Mouse (Mus musculus) Muller cell, postnatal 12 days (primary cell): ENCODE data around the gene Trpv2.

Source experiments
- DNase-seq: peaks from one replicate; pipeline ENCODE4 v3.0.0-alpha.2; 2015; ENCODE audit errors: inconsistent ontology term

Gene Trpv2

GRCm38 (mm10) chr11:62629352-62630224, 55.3 kb downstream of the Trpv2 start:
- peak; percentile 60 for DNase-seq

GRCm38 (mm10) chr11:62630225-62630821, 56.0 kb downstream of the Trpv2 start:
- no peak for DNase-seq

GRCm38 (mm10) chr11:62631138-62631537, 56.9 kb downstream of the Trpv2 start:
- DNase-seq, result no peak

GRCm38 (mm10) chr11:62635406-62635805, 61.1 kb downstream of the Trpv2 start:
- no peak for DNase-seq

GRCm38 (mm10) chr11:62636105-62636839, 62.0 kb downstream of the Trpv2 start:
- DNase-seq, result peak; percentile 74

- DNase-seq, result no peak
Observed at GRCm38 (mm10) chr11:62636840-62637221, 62.5 kb downstream of the Trpv2 start.

GRCm38 (mm10) chr11:62637401-62637800, 63.1 kb downstream of the Trpv2 start:
- no peak for DNase-seq

GRCm38 (mm10) chr11:62637806-62638205, 63.5 kb downstream of the Trpv2 start:
- DNase-seq, result no peak

GRCm38 (mm10) chr11:62638402-62638801, 64.1 kb downstream of the Trpv2 start:
- no peak for DNase-seq

- no peak for DNase-seq
Observed at GRCm38 (mm10) chr11:62640378-62640777, 66.1 kb downstream of the Trpv2 start.

GRCm38 (mm10) chr11:62642023-62642844, 67.9 kb downstream of the Trpv2 start:
- DNase-seq, result no peak

- DNase-seq, result no peak
Observed at GRCm38 (mm10) chr11:62643011-62643631, 68.8 kb downstream of the Trpv2 start.

GRCm38 (mm10) chr11:62643681-62644363, 69.5 kb downstream of the Trpv2 start:
- DNase-seq, result no peak

- no peak for DNase-seq
Observed at GRCm38 (mm10) chr11:62644602-62645336, 70.5 kb downstream of the Trpv2 start.

- DNase-seq, result no peak
Observed at GRCm38 (mm10) chr11:62645337-62645675, 71.0 kb downstream of the Trpv2 start.

GRCm38 (mm10) chr11:62645732-62646494, 71.6 kb downstream of the Trpv2 start:
- peak; percentile 66 for DNase-seq

GRCm38 (mm10) chr11:62646495-62646843, 72.2 kb downstream of the Trpv2 start:
- no peak for DNase-seq

GRCm38 (mm10) chr11:62646958-62647515, 72.8 kb downstream of the Trpv2 start:
- no peak for DNase-seq
